Mouse (Mus musculus): ENCODE data around the gene Olfr1216. TPM values are rescaled to one million over a fixed set of nuclear protein-coding genes. Genes with fewer than 3 reads are reported as not detected.

The Olfr1216 gene
- polyA plus RNA-seq (2014; fragmentation: Illumina TruSeq; extraction: RNeasy Lipid Tissue Mini Kit (QIAGEN cat#74804)) = not detected

DNA sequence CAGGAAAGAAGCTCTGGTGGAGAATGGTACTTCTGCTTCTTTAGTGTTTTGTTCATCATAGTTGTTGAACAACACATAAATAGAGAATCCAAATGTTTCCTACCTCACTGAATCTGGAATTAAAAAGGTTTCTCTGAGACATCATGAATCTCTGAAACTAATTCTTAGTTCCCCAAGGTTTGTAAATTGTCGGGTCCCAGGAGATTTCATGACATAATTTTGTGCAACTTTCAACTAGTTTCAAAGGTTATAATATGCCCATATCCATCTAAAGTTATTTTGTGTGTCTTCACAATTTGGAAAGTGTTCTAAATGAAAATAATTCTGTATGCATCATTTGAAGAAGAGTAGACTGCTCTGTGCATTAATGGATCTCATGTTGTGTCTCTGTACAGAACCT is at the start of gene Olfr1216:
TSS of gene Olfr1216 (minus strand) at position 101 of the 400 bp plus-strand sequence.

GRCm38 (mm10) chr2:89061087-89061486 is 42.9 kb upstream of the Olfr1216 start, which contains the start of gene Olfr1218:
TSS of gene Olfr1218 (minus strand) at chr2:89061187.

GRCm38 (mm10) chr2:89031965-89032364 is 13.8 kb upstream of the Olfr1216 start, which contains the start of gene Olfr1217:
TSS of gene Olfr1217 (minus strand) at chr2:89032065.

DNA sequence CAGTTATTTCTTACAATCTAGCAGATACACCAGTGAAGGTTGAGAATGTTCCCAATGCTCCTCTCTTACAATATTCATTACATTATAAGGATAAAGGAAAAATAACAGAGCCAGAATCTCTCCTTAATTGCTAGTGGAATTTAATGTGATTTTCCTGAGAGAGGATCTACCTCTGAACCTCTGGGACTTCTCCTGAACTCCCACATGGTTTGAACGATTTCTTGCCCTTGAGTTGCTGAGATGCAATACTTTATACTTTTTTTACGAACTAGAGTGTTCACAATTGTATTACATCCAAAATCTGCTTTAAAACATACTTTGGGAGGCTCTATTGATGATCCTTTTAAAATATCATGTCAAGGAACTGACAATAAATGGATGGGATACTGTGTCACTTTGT is 11.3 kb downstream of the Olfr1216 start, which contains the start of gene Olfr1215:
TSS of gene Olfr1215 (minus strand) at position 101 of the 400 bp plus-strand sequence.

GRCm38 (mm10) chr2:88992553-88992952 is 25.6 kb downstream of the Olfr1216 start, which contains the start of gene Olfr1214:
TSS of gene Olfr1214 (minus strand) at chr2:88992653.

GRCm38 (mm10) chr2:88980181-88980580 is 38.0 kb downstream of the Olfr1216 start, which contains the start of gene Gm13762:
TSS of gene Gm13762 (minus strand) at chr2:88980281.

Other genes starting within 250 kb of the Olfr1216 start
- not detected for gene Olfr1200, start 247.9 kb downstream of the Olfr1216 start, polyA plus RNA-seq (2014; fragmentation: Illumina TruSeq; extraction: RNeasy Lipid Tissue Mini Kit (QIAGEN cat#74804))
- not detected for gene Olfr1201, start 225.3 kb downstream of the Olfr1216 start, polyA plus RNA-seq (2014; fragmentation: Illumina TruSeq; extraction: RNeasy Lipid Tissue Mini Kit (QIAGEN cat#74804))
- not detected for gene Olfr1202, start 203.8 kb downstream of the Olfr1216 start, polyA plus RNA-seq (2014; fragmentation: Illumina TruSeq; extraction: RNeasy Lipid Tissue Mini Kit (QIAGEN cat#74804))
- not detected for gene Olfr1205, start 188.6 kb downstream of the Olfr1216 start, polyA plus RNA-seq (2014; fragmentation: Illumina TruSeq; extraction: RNeasy Lipid Tissue Mini Kit (QIAGEN cat#74804))
- gene Olfr1204, start 169.0 kb downstream of the Olfr1216 start, polyA plus RNA-seq (2014; fragmentation: Illumina TruSeq; extraction: RNeasy Lipid Tissue Mini Kit (QIAGEN cat#74804)) = not detected
- gene Olfr1206, start 155.1 kb downstream of the Olfr1216 start, polyA plus RNA-seq (2014; fragmentation: Illumina TruSeq; extraction: RNeasy Lipid Tissue Mini Kit (QIAGEN cat#74804)) = not detected
- not detected for gene Olfr1208, start 116.0 kb downstream of the Olfr1216 start, polyA plus RNA-seq (2014; fragmentation: Illumina TruSeq; extraction: RNeasy Lipid Tissue Mini Kit (QIAGEN cat#74804))
- not detected for gene Olfr1209, start 103.2 kb downstream of the Olfr1216 start, polyA plus RNA-seq (2014; fragmentation: Illumina TruSeq; extraction: RNeasy Lipid Tissue Mini Kit (QIAGEN cat#74804))
- gene Olfr1211, start 80.2 kb downstream of the Olfr1216 start, polyA plus RNA-seq (2014; fragmentation: Illumina TruSeq; extraction: RNeasy Lipid Tissue Mini Kit (QIAGEN cat#74804)) = not detected
- not detected for gene Olfr1212, start 64.4 kb downstream of the Olfr1216 start, polyA plus RNA-seq (2014; fragmentation: Illumina TruSeq; extraction: RNeasy Lipid Tissue Mini Kit (QIAGEN cat#74804))
- not detected for gene Gm13762, start 38.1 kb downstream of the Olfr1216 start, polyA plus RNA-seq (2014; fragmentation: Illumina TruSeq; extraction: RNeasy Lipid Tissue Mini Kit (QIAGEN cat#74804))
- not detected for gene Olfr1214, start 25.7 kb downstream of the Olfr1216 start, polyA plus RNA-seq (2014; fragmentation: Illumina TruSeq; extraction: RNeasy Lipid Tissue Mini Kit (QIAGEN cat#74804))
- gene Olfr1215, start 11.4 kb downstream of the Olfr1216 start, polyA plus RNA-seq (2014; fragmentation: Illumina TruSeq; extraction: RNeasy Lipid Tissue Mini Kit (QIAGEN cat#74804)) = not detected
- not detected for gene Olfr1217, start 13.7 kb upstream of the Olfr1216 start, polyA plus RNA-seq (2014; fragmentation: Illumina TruSeq; extraction: RNeasy Lipid Tissue Mini Kit (QIAGEN cat#74804))
- gene Olfr1218, start 42.8 kb upstream of the Olfr1216 start, polyA plus RNA-seq (2014; fragmentation: Illumina TruSeq; extraction: RNeasy Lipid Tissue Mini Kit (QIAGEN cat#74804)) = not detected
- not detected for gene Olfr1219, start 65.2 kb upstream of the Olfr1216 start, polyA plus RNA-seq (2014; fragmentation: Illumina TruSeq; extraction: RNeasy Lipid Tissue Mini Kit (QIAGEN cat#74804))
- gene Olfr1220, start 88.5 kb upstream of the Olfr1216 start, polyA plus RNA-seq (2014; fragmentation: Illumina TruSeq; extraction: RNeasy Lipid Tissue Mini Kit (QIAGEN cat#74804)) = not detected
- gene Olfr1221, start 98.9 kb upstream of the Olfr1216 start, polyA plus RNA-seq (2014; fragmentation: Illumina TruSeq; extraction: RNeasy Lipid Tissue Mini Kit (QIAGEN cat#74804)) = not detected
- gene Olfr1222, start 114.7 kb upstream of the Olfr1216 start, polyA plus RNA-seq (2014; fragmentation: Illumina TruSeq; extraction: RNeasy Lipid Tissue Mini Kit (QIAGEN cat#74804)) = not detected
- not detected for gene Olfr1223, start 133.2 kb upstream of the Olfr1216 start, polyA plus RNA-seq (2014; fragmentation: Illumina TruSeq; extraction: RNeasy Lipid Tissue Mini Kit (QIAGEN cat#74804))
- not detected for gene Olfr1224-ps1, start 145.8 kb upstream of the Olfr1216 start, polyA plus RNA-seq (2014; fragmentation: Illumina TruSeq; extraction: RNeasy Lipid Tissue Mini Kit (QIAGEN cat#74804))
- not detected for gene Olfr1225, start 156.3 kb upstream of the Olfr1216 start, polyA plus RNA-seq (2014; fragmentation: Illumina TruSeq; extraction: RNeasy Lipid Tissue Mini Kit (QIAGEN cat#74804))
- not detected for gene Olfr1226, start 181.7 kb upstream of the Olfr1216 start, polyA plus RNA-seq (2014; fragmentation: Illumina TruSeq; extraction: RNeasy Lipid Tissue Mini Kit (QIAGEN cat#74804))
- not detected for gene Olfr1228, start 235.7 kb upstream of the Olfr1216 start, polyA plus RNA-seq (2014; fragmentation: Illumina TruSeq; extraction: RNeasy Lipid Tissue Mini Kit (QIAGEN cat#74804))